ENCODE assay signal across 9 mouse cellular contexts in the genomic region with DNA sequence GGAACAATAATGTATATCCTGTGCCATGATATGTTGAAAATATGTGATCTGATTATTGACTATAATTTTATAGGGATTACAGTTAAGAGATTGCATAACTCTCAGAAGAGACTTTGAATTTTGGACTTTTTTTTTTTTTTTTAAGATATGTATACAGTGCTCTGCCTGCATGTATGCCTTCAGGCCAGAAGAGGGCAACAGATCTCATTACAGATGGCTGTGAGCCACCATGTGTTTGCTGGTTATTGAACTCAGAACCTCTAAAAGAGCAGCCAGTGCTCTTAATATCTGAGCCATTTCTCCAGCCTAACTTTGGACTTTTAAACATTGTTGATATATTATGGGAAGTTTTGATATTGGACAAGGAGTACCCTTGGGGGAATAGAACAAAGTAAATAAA. TPM values are rescaled to one million over a fixed set of nuclear protein-coding genes. Genes with fewer than 3 reads are reported as not detected.
DNase-seq lines count a peak whose midpoint lies in the region; ATAC-seq and TF ChIP-seq lines count a peak whose summit lies in the region.
"Had no signal": no experiment of that assay in that cellular context is flagged by ENCODE, and none has a peak within 500 bp of the region (broad histone marks: within the 10 kb centered on the region; RNA-seq: fewer than 3 reads in every experiment).

No protein-coding gene starts in this region.

- H3K27me3 ChIP-seq in limb, embryonic 14.5 days (ENCODE audit: control insufficient read depth, insufficient read depth, low read length): no peaks in the 10 kb centered on the region
- no peaks in the 10 kb centered on the region for H3K27me3 ChIP-seq in limb, embryonic 10.5 days (ENCODE audit: low read depth, poor library complexity, severe bottlenecking)
- H3K27me3 ChIP-seq in liver, embryonic 12.5 days (replicated peaks): no peaks in the 10 kb centered on the region

- peak; percentile 55; the same call in 1 of the 2 replicates for ATAC-seq in limb, embryonic 14.5 days (ENCODE audit: low FRiP score, low read depth)
- ATAC-seq in liver, embryonic 12.5 days: peak; percentile 68; the same call in 1 of the 2 replicates
- no peak for ATAC-seq in inflammation-experienced regulatory T-cells, adult 6 months

- H3K36me3 ChIP-seq in limb, embryonic 14.5 days (ENCODE audit: control insufficient read depth, insufficient read depth, low read length): peaks cover 20% of the 10 kb centered on the region
- peaks cover 32% of the 10 kb centered on the region for H3K36me3 ChIP-seq in limb, embryonic 10.5 days
- peaks cover 29% of the 10 kb centered on the region for H3K36me3 ChIP-seq in liver, embryonic 12.5 days

- DNase-seq in adrenal gland, postnatal 10 days: peak; percentile 16
- no peak for DNase-seq in adrenal gland, adult 8-10 months
- DNase-seq in limb, embryonic 14.5 days (ENCODE audit: low spot score): peak; percentile 37
- no peak for DNase-seq in limb, embryonic 10.5 days (ENCODE audit: low spot score)
- DNase-seq in brain, embryonic 14.5 days (ENCODE audit: low read depth): peak; percentile 38
- DNase-seq in ovary, postnatal 10 days (ENCODE audit: low spot score): no peak

- H3K9ac ChIP-seq in limb, embryonic 14.5 days (ENCODE audit: low read depth, low read length, severe bottlenecking): no peak overlapping the region
- no peak overlapping the region for H3K9ac ChIP-seq in liver, embryonic 12.5 days

- TF ChIP-seq POLR2A in limb, embryonic 14.5 days (IDR thresholded peaks at IDR 0.05; ENCODE audit: borderline replicate concordance, extremely low read depth, insufficient read depth, insufficient read length): no peak
- no peak for TF ChIP-seq POLR2A in brain, embryonic 14.5 days (IDR thresholded peaks at IDR 0.05; ENCODE audit: borderline replicate concordance, extremely low read depth, insufficient read depth, insufficient read length, poor library complexity, severe bottlenecking)

- no peak overlapping the region for H3K4me2 ChIP-seq in limb, embryonic 14.5 days (replicated peaks; ENCODE audit: low read depth, low read length, severe bottlenecking)
- no peak overlapping the region for H3K4me2 ChIP-seq in liver, embryonic 12.5 days

- TF ChIP-seq CTCF in brain, embryonic 14.5 days (IDR thresholded peaks at IDR 0.05; ENCODE audit: borderline replicate concordance, extremely low read depth, insufficient read depth, insufficient read length): peak; percentile 46; the same call in 1 of the 2 replicates

- H3K27ac ChIP-seq in limb, embryonic 14.5 days (replicated peaks; ENCODE audit: low read depth, low read length): no peak overlapping the region
- H3K27ac ChIP-seq in limb, embryonic 10.5 days: no peak overlapping the region
- H3K27ac ChIP-seq in liver, embryonic 12.5 days: no peak overlapping the region
- H3K27ac ChIP-seq: macrophage had no signal

- H3K4me3 ChIP-seq in limb, embryonic 14.5 days (replicated peaks; ENCODE audit: low read length): no peak overlapping the region
- H3K4me3 ChIP-seq in limb, embryonic 10.5 days: no peak overlapping the region
- no peak overlapping the region for H3K4me3 ChIP-seq in liver, embryonic 12.5 days

- no peaks in the 10 kb centered on the region for H3K9me3 ChIP-seq in limb, embryonic 14.5 days (ENCODE audit: control insufficient read depth, low read length)
- no peaks in the 10 kb centered on the region for H3K9me3 ChIP-seq in limb, embryonic 10.5 days (replicated peaks)
- no peaks in the 10 kb centered on the region for H3K9me3 ChIP-seq in liver, embryonic 12.5 days (replicated peaks)

- H3K4me1 ChIP-seq in limb, embryonic 14.5 days (ENCODE audit: control insufficient read depth, insufficient read depth, low read length): no peaks in the 10 kb centered on the region
- H3K4me1 ChIP-seq in limb, embryonic 10.5 days: no peaks in the 10 kb centered on the region
- peaks cover 18% of the 10 kb centered on the region; the same call in 1 of the 2 replicates for H3K4me1 ChIP-seq in liver, embryonic 12.5 days

RNA-seq across cellular contexts. Expression of a gene that starts 12.1 kb away (rescaled TPM):
- total RNA-seq in adrenal gland, postnatal 10 days (2021): 10 to 100 TPM; 82.6 to 84.7 TPM
- total RNA-seq in adrenal gland, adult 8-10 months (2022): 100 to 1,000 TPM in 2 of 4 experiments, 10 to 100 TPM in 2; 94.1 to 113 (median 105) TPM
- polyA plus RNA-seq in limb, embryonic 14.5 days (2012; rRNA removed): 52.5 and 61.9 TPM in 2 replicates
- polyA plus RNA-seq in limb, embryonic 14.5 days (2014; fragmentation: Nextera tagmentation; extraction: Ambion mirVana): 123 and 125 TPM in 2 replicates
- polyA plus RNA-seq in limb, embryonic 10.5 days (2016; fragmentation: Nextera tagmentation; extraction: Ambion mirVana): 128 and 137 TPM in 2 replicates
- 78.9 and 81.3 TPM in 2 replicates for polyA plus RNA-seq in brain, embryonic 14.5 days (2012; rRNA removed)
- 129 and 133 TPM in 2 replicates for polyA plus RNA-seq in liver, embryonic 12.5 days (2016; fragmentation: Nextera tagmentation; extraction: Ambion mirVana)
- polyA plus RNA-seq in inflammation-experienced regulatory T-cells, adult 6 months (2017; shearing (Covaris generic)): 100 to 1,000 TPM in 2 of 3 experiments, 10 to 100 TPM in 1; 96.6 to 143 (median 113) TPM

RNA-seq across cellular contexts. Expression of a gene that starts 12.3 kb away (rescaled TPM):
- 10 to 100 TPM; 31.9 to 37.7 TPM for total RNA-seq in adrenal gland, postnatal 10 days (2021)
- total RNA-seq in adrenal gland, adult 8-10 months (2022): 10 to 100 TPM; 11.2 to 16.0 (median 14.5) TPM
- 77.6 and 99.3 TPM in 2 replicates for polyA plus RNA-seq in limb, embryonic 14.5 days (2012; rRNA removed)
- polyA plus RNA-seq in limb, embryonic 14.5 days (2014; fragmentation: Nextera tagmentation; extraction: Ambion mirVana): 95.2 and 99.2 TPM in 2 replicates
- 156 and 158 TPM in 2 replicates for polyA plus RNA-seq in limb, embryonic 10.5 days (2016; fragmentation: Nextera tagmentation; extraction: Ambion mirVana)
- 64.2 and 82.1 TPM in 2 replicates for polyA plus RNA-seq in brain, embryonic 14.5 days (2012; rRNA removed)
- 111 and 117 TPM in 2 replicates for polyA plus RNA-seq in liver, embryonic 12.5 days (2016; fragmentation: Nextera tagmentation; extraction: Ambion mirVana)
- polyA plus RNA-seq in inflammation-experienced regulatory T-cells, adult 6 months (2017; shearing (Covaris generic)): 100 to 1,000 TPM in 1 of 3 experiments, 10 to 100 TPM in 2; 36.0 to 103 (median 39.3) TPM

Comparison
In these comparisons a context has a peak if more than half of its experiments do, and no peak if none do; other contexts are left out.
1. DNase-seq: peak in adrenal gland, postnatal 10 days (single experiment), limb, embryonic 14.5 days (single experiment) and brain, embryonic 14.5 days (single experiment); none in adrenal gland, adult 8-10 months (single experiment), limb, embryonic 10.5 days (single experiment) and ovary, postnatal 10 days (single experiment).